Mouse (Mus musculus): ENCODE measurements around the gene Apol11a.
"Not testable (repeated sequence)": the region's sequence is repeated elsewhere in the genome, so short reads cannot be mapped to it uniquely, and the experiment has no call there.

- TF ChIP-seq CTCF (IDR thresholded peaks at IDR 0.05; ENCODE audit: extremely low read depth, insufficient read length, insufficient replicate concordance, low read depth, low read length); POLR2A (IDR thresholded peaks at IDR 0.05; ENCODE audit: low read depth, low read length): not testable (repeated sequence)
These were observed 14.9 kb upstream of the Apol11a start for GRCm38 (mm10) chr15:77493181-77493580.

Measured in small intestine, adult 2 months (tissue).